Mouse (Mus musculus): ENCODE data around the gene Ccdc12. TPM values are rescaled to one million over a fixed set of nuclear protein-coding genes. Genes with fewer than 3 reads are reported as not detected.
A peak's percentile ranks its signal among the peaks of the same experiment; 100 is the strongest.

Gene Ccdc12
- total and polyA plus RNA-seq, 3 experiments: 85.2 to 104 (median 97.8) TPM

- no peak for DNase-seq (ENCODE audit: extremely low read depth)
- no peaks in the 10 kb centered on the region for H3K27me3 ChIP-seq (replicated peaks)
- in situ Hi-C loops (cut with MboI; ENCODE audit: low pct_ligation_motif_present, low pct_unique_long_range_greater_than_20kb, low sequenced_read_pairs): no loop called here
- TF ChIP-seq E2F4 (IDR thresholded peaks at IDR 0.05; ENCODE audit: insufficient replicate concordance, low read depth, low read length) (no peak), MAFK (IDR thresholded peaks at IDR 0.05; ENCODE audit: insufficient replicate concordance, low read length) (no peak), RCOR1 (conservative IDR thresholded peaks at IDR 0.05; ENCODE audit: low read depth, low read length) (no peak), MAX (IDR thresholded peaks at IDR 0.05; ENCODE audit: low read length) (no peak)
- peak overlapping the region; percentile 69 for H3K4me2 ChIP-seq (ENCODE audit: insufficient read depth, low read depth, poor library complexity, severe bottlenecking)
- dilution Hi-C loops (cut with MboI; ENCODE audit: extremely low pct_ligation_motif_present, extremely low pct_unique_long_range_greater_than_20kb, low sequenced_read_pairs): no loop called here
- no peak overlapping the region for H3K27ac ChIP-seq (ENCODE audit: insufficient read depth, low read depth)
- peaks cover 23 to 70% of the 10 kb centered on the region in 2 experiments for H3K4me1 ChIP-seq (ENCODE audit: control insufficient read depth in 1 of 2, insufficient read depth in 2 of 2)
- no peaks in the 10 kb centered on the region for H3K9me3 ChIP-seq (replicated peaks; ENCODE audit: low read length)
- H3K9ac ChIP-seq (ENCODE audit: insufficient read depth, low read depth): peak overlapping the region; percentile 26; the same call in 1 of the 2 replicates
- H3K36me3 ChIP-seq (replicated peaks in 1 of 2; ENCODE audit: control insufficient read depth in 1 of 2, insufficient read depth in 1 of 2, low read length in 1 of 2): peaks cover 0 to 16% of the 10 kb centered on the region in 2 experiments
- H3K4me3 ChIP-seq (replicated peaks in 1 of 3; ENCODE audit: low read depth in 2 of 3, low read length in 2 of 3, poor library complexity in 1 of 3): peak overlapping the region in 1 of 3 experiments; percentile 79
- peaks cover 18% of the 10 kb centered on the region for H3K79me2 ChIP-seq (replicated peaks; ENCODE audit: control insufficient read depth, extremely low read depth, insufficient read depth, poor library complexity, severe bottlenecking)
Measured at GRCm38 (mm10) chr9:110654726-110655650, 1.3 kb upstream of the Ccdc12 start.

GRCm38 (mm10) chr9:110655651-110656007 lies 674 bp upstream of the Ccdc12 start:
- in situ Hi-C loops (cut with MboI; ENCODE audit: low pct_ligation_motif_present, low pct_unique_long_range_greater_than_20kb, low sequenced_read_pairs) (no loop called here), dilution Hi-C loops (cut with MboI; ENCODE audit: extremely low pct_ligation_motif_present, extremely low pct_unique_long_range_greater_than_20kb, low sequenced_read_pairs) (no loop called here)
- Histone ChIP-seq H3K36me3 (replicated peaks in 1 of 2; ENCODE audit: control insufficient read depth in 1 of 2, insufficient read depth in 1 of 2, low read length in 1 of 2) (peaks cover 0 to 12% of the 10 kb centered on the region in 2 experiments), H3K4me3 (replicated peaks in 1 of 3; ENCODE audit: low read depth in 2 of 3, low read length in 2 of 3, poor library complexity in 1 of 3) (peak overlapping the region; percentile 15 to 69 (median 67)), H3K4me1 (ENCODE audit: control insufficient read depth in 1 of 2, insufficient read depth in 2 of 2) (peaks cover 23 to 72% of the 10 kb centered on the region in 2 experiments), H3K9me3 (replicated peaks; ENCODE audit: low read length) (no peaks in the 10 kb centered on the region), H3K79me2 (replicated peaks; ENCODE audit: control insufficient read depth, extremely low read depth, insufficient read depth, poor library complexity, severe bottlenecking) (peaks cover 24% of the 10 kb centered on the region), H3K27ac (ENCODE audit: insufficient read depth, low read depth) (no peak overlapping the region), H3K27me3 (replicated peaks) (no peaks in the 10 kb centered on the region), H3K9ac (ENCODE audit: insufficient read depth, low read depth) (0 out of 2 replicates have a peak overlapping the region, but pooled peaks have one; percentile 5), H3K4me2 (ENCODE audit: insufficient read depth, low read depth, poor library complexity, severe bottlenecking) (peak overlapping the region; percentile 41)
- TF ChIP-seq SMC3 (IDR thresholded peaks at IDR 0.05; ENCODE audit: low read depth, low read length) (no peak), MYC (IDR thresholded peaks at IDR 0.05; ENCODE audit: low read depth, low read length) (no peak), ELF1 (IDR thresholded peaks at IDR 0.05; ENCODE audit: low read depth, low read length) (no peak), RCOR1 (conservative IDR thresholded peaks at IDR 0.05; ENCODE audit: low read depth, low read length) (no peak), TBP (conservative IDR thresholded peaks at IDR 0.05; ENCODE audit: low read depth, low read length) (no peak), E2F4 (IDR thresholded peaks at IDR 0.05; ENCODE audit: insufficient replicate concordance, low read depth, low read length) (no peak), CHD2 (IDR thresholded peaks at IDR 0.05; ENCODE audit: low read length) (no peak), USF1 (IDR thresholded peaks at IDR 0.05; ENCODE audit: low read depth, low read length) (no peak), ZKSCAN1 (IDR thresholded peaks at IDR 0.05; ENCODE audit: borderline replicate concordance, low read depth, low read length) (no peak), MEF2A (IDR thresholded peaks at IDR 0.05; ENCODE audit: borderline replicate concordance, low read depth, low read length) (no peak)
- no peak for DNase-seq (ENCODE audit: extremely low read depth)

Data from CH12.LX (cell line).